Comparison of ENCODE assay signal across 26 mouse cellular contexts in genomic region chr5:3374763-3375162, GRCm38 (mm10). TPM values are rescaled to one million over a fixed set of nuclear protein-coding genes. Genes with fewer than 3 reads are reported as not detected.
DNase-seq lines count a peak whose midpoint lies in the region; ATAC-seq and TF ChIP-seq lines count a peak whose summit lies in the region.
"Had no signal": no experiment of that assay in that cellular context is flagged by ENCODE, and none has a peak within 500 bp of the region (broad histone marks: within the 10 kb centered on the region; RNA-seq: fewer than 3 reads in every experiment).

No protein-coding gene starts in this region.

- WGBS in thymus, adult 2 months = 94% methylated on average over 10 of the region's 10 CpGs
- WGBS in kidney, embryonic 16.5 days = 86% methylated on average over 10 of the region's 10 CpGs

- TF ChIP-seq POLR2A in thymus, adult 2 months (IDR thresholded peaks at IDR 0.05; ENCODE audit: control insufficient read depth, extremely low read depth, insufficient read depth, low read length, poor library complexity) = no peak

- no peaks in the 10 kb centered on the region for H3K27me3 ChIP-seq in thymus, adult 2 months (ENCODE audit: control insufficient read depth, insufficient read depth, low read length)
- H3K27me3 ChIP-seq in kidney, embryonic 16.5 days (ENCODE audit: insufficient read depth, low read length) = no peaks in the 10 kb centered on the region
- H3K27me3 ChIP-seq: embryonic facial prominence, embryonic 13.5 days; embryonic facial prominence, embryonic 15.5 days; forebrain, embryonic 12.5 days; Patski had no signal

- no peaks in the 10 kb centered on the region for H3K36me3 ChIP-seq in thymus, adult 2 months (ENCODE audit: control insufficient read depth, insufficient read depth, low read length)
- no peaks in the 10 kb centered on the region for H3K36me3 ChIP-seq in kidney, embryonic 16.5 days (ENCODE audit: insufficient read depth, low read length)
- H3K36me3 ChIP-seq: embryonic facial prominence, embryonic 13.5 days; embryonic facial prominence, embryonic 15.5 days; forebrain, embryonic 10.5 days; forebrain, embryonic 12.5 days had no signal

- H3K9me3 ChIP-seq in kidney, embryonic 16.5 days (ENCODE audit: low read length) = no peaks in the 10 kb centered on the region
- H3K9me3 ChIP-seq: embryonic facial prominence, embryonic 13.5 days; embryonic facial prominence, embryonic 15.5 days; forebrain, embryonic 10.5 days; forebrain, embryonic 12.5 days; G1E had no signal

- ATAC-seq in kidney, embryonic 16.5 days (ENCODE audit: low FRiP score, low TSS enrichment) = no peak
- ATAC-seq: activated CD4-positive, CD25-positive, alpha-beta regulatory T cell, adult 4 months; forebrain, embryonic 14.5 days; forebrain, embryonic 16.5 days; Patski had no signal

- no peak overlapping the region for H3K9ac ChIP-seq in kidney, embryonic 16.5 days (replicated peaks; ENCODE audit: low read length)
- H3K9ac ChIP-seq: embryonic facial prominence, embryonic 13.5 days; embryonic facial prominence, embryonic 15.5 days; forebrain, embryonic 12.5 days had no signal

- no peak overlapping the region for H3K27ac ChIP-seq in thymus, adult 2 months (ENCODE audit: control insufficient read depth, insufficient read depth, low read length)
- H3K27ac ChIP-seq in kidney, embryonic 16.5 days (ENCODE audit: low read length) = no peak overlapping the region
- H3K27ac ChIP-seq: embryonic facial prominence, embryonic 13.5 days; embryonic facial prominence, embryonic 15.5 days; forebrain, embryonic 10.5 days; forebrain, embryonic 12.5 days had no signal

- H3K4me3 ChIP-seq in thymus, adult 2 months (ENCODE audit: control insufficient read depth, insufficient read depth, low read length) = no peak overlapping the region
- H3K4me3 ChIP-seq in kidney, embryonic 16.5 days (ENCODE audit: low read length) = no peak overlapping the region
- H3K4me3 ChIP-seq: embryonic facial prominence, embryonic 13.5 days; embryonic facial prominence, embryonic 15.5 days; erythroblast, embryonic 14.5 days; forebrain, embryonic 10.5 days; forebrain, embryonic 12.5 days had no signal

- peak; percentile 77 for DNase-seq in heart, adult 11 months
- DNase-seq in heart, postnatal 14 days = no peak
- DNase-seq in CD4-positive helper T cell, adult 2 months (ENCODE audit: low read depth, low spot score) = peak; percentile 19
- peak; percentile 56 for DNase-seq in induced T-regulatory cell, adult 2 months (ENCODE audit: low read depth)
- DNase-seq in thymus, adult 2 months = no peak
- DNase-seq: adrenal gland, postnatal 10 days; adrenal gland, postnatal 25 days; B cell, adult 2 months; cerebellum, adult 11 months; cerebellum, adult 18-20 months; cerebellum, adult 8-10 months; cerebellum, adult 9-11 months; cerebellum, postnatal 14 days; cerebellum, postnatal 36 days; embryo, embryonic 11 days had no signal

- no peak for TF ChIP-seq CTCF in thymus, adult 2 months (IDR thresholded peaks at IDR 0.05; ENCODE audit: borderline replicate concordance, control insufficient read depth, extremely low read depth, insufficient read depth, low read length, poor library complexity)

- no peak overlapping the region for H3K4me2 ChIP-seq in kidney, embryonic 16.5 days (replicated peaks; ENCODE audit: low read depth, low read length)
- H3K4me2 ChIP-seq: embryonic facial prominence, embryonic 13.5 days; embryonic facial prominence, embryonic 15.5 days; forebrain, embryonic 12.5 days had no signal

- H3K4me1 ChIP-seq in thymus, adult 2 months (replicated peaks; ENCODE audit: control insufficient read depth, insufficient read depth, low read length) = no peaks in the 10 kb centered on the region
- 0 out of 2 replicates have a peak, but pooled peaks cover 6% of the 10 kb centered on the region for H3K4me1 ChIP-seq in kidney, embryonic 16.5 days (ENCODE audit: insufficient read depth, low read length)
- H3K4me1 ChIP-seq: embryonic facial prominence, embryonic 15.5 days; forebrain, embryonic 12.5 days had no signal

- intact Hi-C loops in heart, postnatal 14 days (cut with DNase I) = no loop called here

RNA-seq across cellular contexts. Expression of gene Cdk6, which starts 33.5 kb away (rescaled TPM):
- 10 to 100 TPM; 22.9 to 26.1 TPM for total RNA-seq in heart, postnatal 14 days (2021)
- polyA plus RNA-seq in thymus, adult 2 months (2012; rRNA removed) = 42.2 and 59.0 TPM in 2 replicates
- 16.6 and 21.2 TPM in 2 replicates for polyA plus RNA-seq in kidney, embryonic 16.5 days (2015; fragmentation: Nextera tagmentation; extraction: Ambion mirVana)

Comparison
In these comparisons a context has a peak if more than half of its experiments do, and no peak if none do; other contexts are left out.
1. DNase-seq: peak in heart, adult 11 months (single experiment), CD4-positive helper T cell, adult 2 months (single experiment) and induced T-regulatory cell, adult 2 months (single experiment); none in heart, postnatal 14 days (0 of 2) and thymus, adult 2 months (single experiment).